Mouse (Mus musculus) 3T3-L1 (cell line): ENCODE results near the gene Pgap2.

ENCODE experiments used
- DNase-seq: peaks from one replicate; pipeline ENCODE4 v3.0.0-alpha.2; 2015; ENCODE audit warnings: low read depth, low spot score

Pgap2 gene

GRCm38 (mm10) chr7:102239591-102239990, 29.6 kb downstream of the Pgap2 start:
- no peak for DNase-seq

- no peak for DNase-seq
These were observed 32.4 kb downstream of the Pgap2 start for GRCm38 (mm10) chr7:102242371-102242770.

GRCm38 (mm10) chr7:102242917-102243316, 32.9 kb downstream of the Pgap2 start:
- no peak for DNase-seq

GRCm38 (mm10) chr7:102243870-102244269, 33.9 kb downstream of the Pgap2 start:
- DNase-seq: no peak

GRCm38 (mm10) chr7:102244782-102245535, 35.0 kb downstream of the Pgap2 start:
- no peak for DNase-seq

GRCm38 (mm10) chr7:102245775-102246174, 35.8 kb downstream of the Pgap2 start:
- DNase-seq: no peak

- no peak for DNase-seq
These were observed 36.3 kb downstream of the Pgap2 start for GRCm38 (mm10) chr7:102246265-102246664.

GRCm38 (mm10) chr7:102246956-102247797, 37.2 kb downstream of the Pgap2 start:
- DNase-seq: no peak

GRCm38 (mm10) chr7:102248691-102249404, 38.8 kb downstream of the Pgap2 start:
- no peak for DNase-seq

- DNase-seq: peak; percentile 34
These were observed 39.5 kb downstream of the Pgap2 start for GRCm38 (mm10) chr7:102249531-102249895.

GRCm38 (mm10) chr7:102249896-102250630, 40.1 kb downstream of the Pgap2 start:
- DNase-seq: peak; percentile 74

- DNase-seq: peak; percentile 88
These were observed 40.7 kb downstream of the Pgap2 start for GRCm38 (mm10) chr7:102250631-102251214.

- DNase-seq: no peak
These were observed 43.6 kb downstream of the Pgap2 start for GRCm38 (mm10) chr7:102253631-102254030.

GRCm38 (mm10) chr7:102255954-102256353, 45.9 kb downstream of the Pgap2 start, which contains the start of gene Rhog:
TSS of gene Rhog (minus strand) at chr7:102256054.
- DNase-seq: no peak

- DNase-seq: no peak
These were observed 46.6 kb downstream of the Pgap2 start for GRCm38 (mm10) chr7:102256636-102257035.

GRCm38 (mm10) chr7:102258189-102258588, 48.2 kb downstream of the Pgap2 start:
- DNase-seq: peak; percentile 85

GRCm38 (mm10) chr7:102258753-102259152, 48.7 kb downstream of the Pgap2 start:
- DNase-seq: no peak

GRCm38 (mm10) chr7:102259716-102260479, 49.9 kb downstream of the Pgap2 start:
- no peak for DNase-seq

- no peak for DNase-seq
These were observed 50.5 kb downstream of the Pgap2 start for GRCm38 (mm10) chr7:102260518-102260917.

GRCm38 (mm10) chr7:102263020-102263419, 53.0 kb downstream of the Pgap2 start:
- DNase-seq: no peak
